Mouse (Mus musculus): ENCODE measurements around the gene Icmt. TPM values are rescaled to one million over a fixed set of nuclear protein-coding genes. Genes with fewer than 3 reads are reported as not detected.

The Icmt gene
- polyA plus RNA-seq, 1 experiment from 2014 or later: 26.9 TPM

DNA sequence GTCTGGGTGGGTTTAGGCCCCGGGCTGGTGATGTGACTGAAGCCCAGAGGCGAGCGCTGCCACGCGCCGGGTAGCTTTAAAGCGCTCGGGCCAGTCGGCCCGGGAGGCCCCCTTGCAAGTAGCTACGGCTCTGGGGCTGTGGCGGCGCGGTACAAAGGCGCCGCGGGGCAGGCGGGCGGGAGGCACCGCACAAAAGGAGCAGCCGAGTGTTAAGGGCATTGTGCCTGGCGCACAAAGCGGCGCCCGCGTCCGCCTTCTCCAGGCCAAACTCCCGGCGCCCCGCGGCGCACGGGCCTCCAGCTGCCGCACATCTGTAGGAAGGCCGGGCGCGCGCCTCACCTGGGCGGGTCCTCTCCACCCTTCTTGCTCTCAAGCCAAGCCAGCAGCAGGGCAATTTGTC lies 6.6 kb upstream of the Icmt start:
- Histone ChIP-seq H3K9ac (ENCODE audit: low read depth, low read length) (peak overlapping the region; percentile 37; the same call in 1 of the 2 replicates), H3K27ac (replicated peaks; ENCODE audit: low read depth, low read length) (no peak overlapping the region), H3K9me3 (ENCODE audit: control insufficient read depth, low read length) (no peaks in the 10 kb centered on the region), H3K4me2 (ENCODE audit: low read depth, low read length) (peak overlapping the region; percentile 54), H3K36me3 (ENCODE audit: control insufficient read depth, insufficient read depth, low read length) (no peaks in the 10 kb centered on the region), H3K27me3 (replicated peaks; ENCODE audit: control insufficient read depth, insufficient read depth, low read length) (peaks cover 80% of the 10 kb centered on the region), H3K4me3 (ENCODE audit: low read depth, low read length) (peak overlapping the region; percentile 34), H3K4me1 (ENCODE audit: control insufficient read depth, insufficient read depth, low read length) (peaks cover 10% of the 10 kb centered on the region)
- 2% methylated on average over 14 of the region's 39 CpGs for WGBS
- no peak for ATAC-seq (ENCODE audit: low read depth)
- DNase-seq (ENCODE audit: low spot score): no peak

- WGBS: 12% methylated on average over 11 of the region's 11 CpGs
- H3K36me3 ChIP-seq (ENCODE audit: control insufficient read depth, insufficient read depth, low read length): no peaks in the 10 kb centered on the region
- H3K9ac ChIP-seq (ENCODE audit: low read depth, low read length): no peak overlapping the region
- no peaks in the 10 kb centered on the region for H3K9me3 ChIP-seq (ENCODE audit: control insufficient read depth, low read length)
- no peak overlapping the region; the same call in 1 of the 2 replicates for H3K4me3 ChIP-seq (ENCODE audit: low read depth, low read length)
- no peak overlapping the region for H3K27ac ChIP-seq (replicated peaks; ENCODE audit: low read depth, low read length)
- peak overlapping the region; percentile 54 for H3K4me2 ChIP-seq (ENCODE audit: low read depth, low read length)
- H3K27me3 ChIP-seq (replicated peaks; ENCODE audit: control insufficient read depth, insufficient read depth, low read length): peaks cover 74% of the 10 kb centered on the region
- ATAC-seq (ENCODE audit: low read depth) (no peak), DNase-seq (ENCODE audit: low spot score) (no peak)
- peaks cover 9% of the 10 kb centered on the region for H3K4me1 ChIP-seq (ENCODE audit: control insufficient read depth, insufficient read depth, low read length)
Measured at GRCm38 (mm10) chr4:152290991-152291390, 6.0 kb upstream of the Icmt start.

DNA sequence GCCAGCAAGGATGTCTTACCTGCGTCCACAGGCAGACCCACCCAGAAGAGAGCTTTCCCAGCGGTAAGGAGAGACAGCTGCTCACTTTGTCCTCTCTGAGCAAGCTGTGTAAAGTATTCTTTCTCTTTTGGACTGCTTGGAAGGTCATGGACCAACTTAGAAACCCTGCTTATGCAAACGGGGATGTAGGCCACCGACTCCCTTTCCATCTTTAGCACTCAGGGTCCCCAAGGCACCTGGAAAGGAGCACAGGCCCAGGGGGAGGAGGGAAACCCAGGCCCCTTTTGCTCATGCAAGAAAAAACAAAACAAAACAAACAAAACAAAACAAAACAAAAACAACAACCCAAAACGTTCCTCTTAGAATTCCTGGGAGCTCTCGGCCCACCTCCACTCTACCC lies 5.5 kb upstream of the Icmt start, which contains the start of gene Hes3:
TSS of gene Hes3 (minus strand) at position 101 of the 400 bp plus-strand sequence.
- Histone ChIP-seq H3K36me3 (ENCODE audit: control insufficient read depth, insufficient read depth, low read length) (no peaks in the 10 kb centered on the region), H3K9me3 (ENCODE audit: control insufficient read depth, low read length) (no peaks in the 10 kb centered on the region)

DNA sequence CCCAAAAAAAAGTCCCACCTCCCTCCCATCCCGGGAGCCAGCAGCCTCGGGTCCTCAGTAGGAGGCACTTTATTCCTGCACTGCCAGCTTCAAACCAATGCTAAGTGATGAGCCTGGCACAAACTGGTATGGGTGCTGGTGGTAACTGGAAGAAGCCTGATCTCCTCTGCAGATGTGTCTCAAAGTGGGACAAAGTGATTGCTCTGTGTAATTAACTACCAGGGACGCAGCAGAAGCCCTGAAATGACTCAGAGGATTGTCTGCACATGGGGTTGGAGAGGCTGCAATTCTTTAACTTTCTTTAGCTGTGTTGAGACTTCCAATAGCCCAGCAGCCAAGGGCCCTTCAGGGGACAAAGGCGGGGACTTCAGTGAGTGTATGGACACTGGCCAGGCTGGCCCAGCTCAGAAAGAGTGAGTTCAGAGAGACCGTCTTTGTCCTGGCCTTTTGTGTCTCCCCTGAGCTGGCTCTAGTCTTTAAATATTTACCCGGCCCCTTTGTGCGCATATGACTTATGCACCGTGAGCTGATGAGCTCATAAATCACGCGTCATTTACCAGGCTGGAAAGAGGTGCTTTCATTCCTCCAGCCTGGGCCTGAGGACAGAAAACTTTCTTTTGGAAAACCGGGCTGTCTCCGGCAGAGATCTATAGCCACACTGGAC lies 4.8 kb upstream of the Icmt start:
- H3K9ac ChIP-seq (ENCODE audit: low read depth, low read length): no peak overlapping the region
- H3K4me3 ChIP-seq (ENCODE audit: low read depth, low read length): no peak overlapping the region
- WGBS: 26% methylated on average over 12 of the region's 12 CpGs
- no peaks in the 10 kb centered on the region for H3K36me3 ChIP-seq (ENCODE audit: control insufficient read depth, insufficient read depth, low read length)
- peaks cover 62% of the 10 kb centered on the region for H3K27me3 ChIP-seq (replicated peaks; ENCODE audit: control insufficient read depth, insufficient read depth, low read length)
- no peak overlapping the region for H3K4me2 ChIP-seq (ENCODE audit: low read depth, low read length)
- peaks cover 7% of the 10 kb centered on the region; the same call in 1 of the 2 replicates for H3K4me1 ChIP-seq (ENCODE audit: control insufficient read depth, insufficient read depth, low read length)
- ATAC-seq (ENCODE audit: low read depth) (no peak), DNase-seq (ENCODE audit: low spot score) (no peak)
- H3K9me3 ChIP-seq (ENCODE audit: control insufficient read depth, low read length): no peaks in the 10 kb centered on the region
- H3K27ac ChIP-seq (replicated peaks; ENCODE audit: low read depth, low read length): no peak overlapping the region

More for the DNA sequence above, 5.5 kb upstream of the Icmt start, which contains the start of gene Hes3:
- Histone ChIP-seq H3K4me3 (ENCODE audit: low read depth, low read length) (peak within 1 kb of the TSS; percentile 34), H3K4me2 (ENCODE audit: low read depth, low read length) (peak within 1 kb of the TSS; percentile 54), H3K4me1 (ENCODE audit: control insufficient read depth, insufficient read depth, low read length) (peaks cover 7% of the 10 kb centered on the region; the same call in 1 of the 2 replicates), H3K9ac (ENCODE audit: low read depth, low read length) (peak within 1 kb of the TSS; percentile 37; the same call in 1 of the 2 replicates), H3K27ac (replicated peaks; ENCODE audit: low read depth, low read length) (no peak within 1 kb of the TSS), H3K27me3 (replicated peaks; ENCODE audit: control insufficient read depth, insufficient read depth, low read length) (peaks cover 68% of the 10 kb centered on the region)
- DNase-seq (ENCODE audit: low spot score): no peak
- ATAC-seq (ENCODE audit: low read depth): no peak
- whole genome bisulfite sequencing: 29% methylated on average over 6 of the region's 6 CpGs

GRCm38 (mm10) chr4:152294188-152294929 lies 2.7 kb upstream of the Icmt start:
- Histone ChIP-seq H3K36me3 (ENCODE audit: control insufficient read depth, insufficient read depth, low read length) (no peaks in the 10 kb centered on the region), H3K9ac (ENCODE audit: low read depth, low read length) (no peak overlapping the region), H3K4me2 (ENCODE audit: low read depth, low read length) (no peak overlapping the region), H3K27me3 (replicated peaks; ENCODE audit: control insufficient read depth, insufficient read depth, low read length) (peaks cover 47% of the 10 kb centered on the region), H3K27ac (replicated peaks; ENCODE audit: low read depth, low read length) (no peak overlapping the region), H3K9me3 (ENCODE audit: control insufficient read depth, low read length) (no peaks in the 10 kb centered on the region), H3K4me1 (ENCODE audit: control insufficient read depth, insufficient read depth, low read length) (peaks cover 14% of the 10 kb centered on the region), H3K4me3 (ENCODE audit: low read depth, low read length) (no peak overlapping the region)
- no peak for ATAC-seq (ENCODE audit: low read depth)
- no peak for DNase-seq (ENCODE audit: low spot score)
- WGBS: 41% methylated on average over 10 of the region's 10 CpGs

DNA sequence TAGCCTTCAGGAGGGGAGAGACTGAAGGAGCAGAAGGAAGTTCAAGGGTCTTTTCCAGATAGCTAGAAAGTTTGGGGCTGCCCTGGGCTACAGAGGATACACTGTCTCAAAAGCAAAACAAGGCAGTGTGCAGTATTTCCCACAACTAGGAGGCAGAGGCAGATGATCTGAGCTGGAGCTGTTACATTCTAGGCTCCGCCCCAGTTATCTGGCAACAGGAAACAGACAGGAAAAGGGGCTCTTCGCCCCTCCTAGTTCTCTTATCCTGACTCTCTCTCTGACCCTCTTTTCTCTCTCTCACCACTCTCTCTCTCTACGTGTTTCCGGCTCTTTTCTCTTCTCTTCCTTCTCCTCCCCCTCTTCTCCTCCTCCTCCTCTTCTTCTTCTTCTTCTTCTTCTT lies 1.1 kb upstream of the Icmt start:
- no peaks in the 10 kb centered on the region for H3K9me3 ChIP-seq (ENCODE audit: control insufficient read depth, low read length)
- DNase-seq (ENCODE audit: low spot score) (peak; percentile 43), ATAC-seq (ENCODE audit: low read depth) (no peak)
- 34% methylated on average over 4 of the region's 4 CpGs for WGBS
- H3K4me1 ChIP-seq (ENCODE audit: control insufficient read depth, insufficient read depth, low read length): peaks cover 10% of the 10 kb centered on the region
- peaks cover 32% of the 10 kb centered on the region for H3K27me3 ChIP-seq (replicated peaks; ENCODE audit: control insufficient read depth, insufficient read depth, low read length)
- peaks cover 12% of the 10 kb centered on the region; the same call in 1 of the 2 replicates for H3K36me3 ChIP-seq (ENCODE audit: control insufficient read depth, insufficient read depth, low read length)
- no peak overlapping the region for H3K4me2 ChIP-seq (ENCODE audit: low read depth, low read length)
- no peak overlapping the region for H3K4me3 ChIP-seq (ENCODE audit: low read depth, low read length)
- no peak overlapping the region for H3K9ac ChIP-seq (ENCODE audit: low read depth, low read length)
- H3K27ac ChIP-seq (replicated peaks; ENCODE audit: low read depth, low read length): no peak overlapping the region

- H3K4me1 ChIP-seq (ENCODE audit: control insufficient read depth, insufficient read depth, low read length): peaks cover 10% of the 10 kb centered on the region
- DNase-seq (ENCODE audit: low spot score) (no peak), ATAC-seq (ENCODE audit: low read depth) (no peak)
- peak overlapping the region; percentile 62 for H3K4me2 ChIP-seq (ENCODE audit: low read depth, low read length)
- peak overlapping the region; percentile 60 for H3K9ac ChIP-seq (ENCODE audit: low read depth, low read length)
- WGBS: 17% methylated on average over 8 of the region's 8 CpGs
- no peak overlapping the region for H3K27ac ChIP-seq (replicated peaks; ENCODE audit: low read depth, low read length)
- H3K4me3 ChIP-seq (ENCODE audit: low read depth, low read length): peak overlapping the region; percentile 86
- H3K9me3 ChIP-seq (ENCODE audit: control insufficient read depth, low read length): no peaks in the 10 kb centered on the region
- H3K27me3 ChIP-seq (replicated peaks; ENCODE audit: control insufficient read depth, insufficient read depth, low read length): peaks cover 27% of the 10 kb centered on the region
- H3K36me3 ChIP-seq (ENCODE audit: control insufficient read depth, insufficient read depth, low read length): peaks cover 16% of the 10 kb centered on the region; the same call in 1 of the 2 replicates
Measured at GRCm38 (mm10) chr4:152296371-152296770, 656 bp upstream of the Icmt start.

DNA sequence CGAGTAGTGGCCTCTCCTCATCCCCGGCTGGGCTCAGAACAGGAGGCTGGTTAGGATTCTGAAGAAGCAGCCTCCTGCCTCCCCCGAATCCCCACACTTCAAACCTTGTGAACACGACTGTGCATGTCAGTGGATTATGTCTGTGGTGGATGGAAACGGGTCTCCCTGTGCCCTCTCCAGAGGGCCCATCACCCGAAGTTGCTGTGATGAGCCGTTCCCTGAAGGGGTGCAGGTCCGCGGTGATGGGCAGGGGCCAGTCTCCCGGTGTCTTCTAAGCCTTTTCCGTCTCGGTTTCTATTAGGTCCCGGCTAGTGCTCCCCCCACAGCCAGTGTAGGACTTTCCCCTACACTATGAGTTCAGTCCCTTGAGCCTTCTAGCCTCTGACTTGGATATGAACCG lies 1.8 kb downstream of the Icmt start:
- Histone ChIP-seq H3K4me1 (ENCODE audit: control insufficient read depth, insufficient read depth, low read length) (peaks cover 10% of the 10 kb centered on the region), H3K36me3 (ENCODE audit: control insufficient read depth, insufficient read depth, low read length) (peaks cover 37% of the 10 kb centered on the region), H3K27me3 (replicated peaks; ENCODE audit: control insufficient read depth, insufficient read depth, low read length) (peaks cover 3% of the 10 kb centered on the region; the same call in 1 of the 2 replicates), H3K4me2 (ENCODE audit: low read depth, low read length) (peak overlapping the region; percentile 78; the same call in 1 of the 2 replicates), H3K4me3 (ENCODE audit: low read depth, low read length) (peak overlapping the region; percentile 86; the same call in 1 of the 2 replicates), H3K27ac (replicated peaks; ENCODE audit: low read depth, low read length) (no peak overlapping the region), H3K9ac (ENCODE audit: low read depth, low read length) (peak overlapping the region; percentile 97), H3K9me3 (ENCODE audit: control insufficient read depth, low read length) (no peaks in the 10 kb centered on the region)
- WGBS: 81% methylated on average over 14 of the region's 14 CpGs
- no peak for DNase-seq (ENCODE audit: low spot score)
- ATAC-seq (ENCODE audit: low read depth): no peak
